Mouse (Mus musculus) MEL (cell line): ENCODE data around the gene Fndc8. TPM values are rescaled to one million over a fixed set of nuclear protein-coding genes. Genes with fewer than 3 reads are reported as not detected.

Experiments used
- DNase-seq: peaks from one replicate; pipeline ENCODE4 v3.0.0; 2011; ENCODE audit warnings: low read depth, low spot score
- H3K27ac ChIP-seq: 2 replicates; pipeline ENCODE4 v1.5.1; 2012; ENCODE audit warnings: low read depth, mild to moderate bottlenecking, control low read depth, low read length, moderate library complexity; ENCODE audit not compliant: control insufficient read depth
- H3K27me3 ChIP-seq, 2 experiments: fragments of 150-350 bp in 1 of 2; sonication (generic) in 1 of 2; 2 replicates each; pipeline ENCODE4 v1.6.1; 2012; ENCODE audit warnings: low read length in 2 of 2, mild to moderate bottlenecking in 2 of 2, improper control_type of control experiment in 1 of 2, moderate library complexity in 1 of 2; ENCODE audit not compliant: insufficient read depth in 2 of 2, control insufficient read depth in 1 of 2
- H3K36me3 ChIP-seq, 2 experiments: 2 replicates each; pipeline ENCODE4 v1.6.1; 2012 to 2014; ENCODE audit warnings: low read length in 2 of 2, improper control_type of control experiment in 1 of 2, inconsistent platforms in 1 of 2, mild to moderate bottlenecking in 1 of 2; ENCODE audit not compliant: insufficient read depth in 2 of 2, control insufficient read depth in 1 of 2
- H3K4me1 ChIP-seq, 2 experiments: fragments of 150-350 bp in 1 of 2; sonication (generic) in 1 of 2; 2 replicates each; pipeline ENCODE4 v1.6.1; 2012; ENCODE audit warnings: low read length in 2 of 2, improper control_type of control experiment in 1 of 2, mild to moderate bottlenecking in 1 of 2; ENCODE audit not compliant: insufficient read depth in 2 of 2, control insufficient read depth in 1 of 2
- H3K4me3 ChIP-seq, 2 experiments: fragments of 150-350 bp in 1 of 2; sonication (generic) in 1 of 2; 2 replicates each; pipeline ENCODE4 v1.5.1; 2012; ENCODE audit warnings: low read depth in 2 of 2, low read length in 2 of 2, mild to moderate bottlenecking in 2 of 2, moderate library complexity in 2 of 2, control low read depth in 1 of 2, improper control_type of control experiment in 1 of 2; ENCODE audit not compliant: control insufficient read depth in 1 of 2, insufficient read depth in 1 of 2
- H3K79me2 ChIP-seq: 2 replicates; pipeline ENCODE4 v1.6.1; 2012; ENCODE audit warnings: mild to moderate bottlenecking, low read length, moderate library complexity; ENCODE audit not compliant: control insufficient read depth, poor library complexity, insufficient read depth
- H3K9ac ChIP-seq: 2 replicates; pipeline ENCODE4 v1.6.1; 2012; ENCODE audit warnings: low read depth, mild to moderate bottlenecking, control low read depth, low read length, moderate library complexity; ENCODE audit not compliant: control insufficient read depth, poor library complexity, severe bottlenecking
- H3K9me3 ChIP-seq: fragments of 150-350 bp; sonication (generic); replicated peaks from 2 replicates; pipeline ENCODE4 v1.6.1; 2012; ENCODE audit warnings: mild to moderate bottlenecking, low read length, improper control_type of control experiment, moderate library complexity; ENCODE audit not compliant: insufficient read depth
- CHD2 ChIP-seq: IDR thresholded peaks from 2 replicates; pipeline ENCODE4 v1.6.1; 2011; ENCODE audit warnings: low read length, improper control_type of control experiment
- E2F4 ChIP-seq: IDR thresholded peaks from 2 replicates; pipeline ENCODE4 v1.6.1; 2011; ENCODE audit warnings: low read depth, low read length, improper control_type of control experiment, borderline replicate concordance
- ETS1 ChIP-seq: IDR thresholded peaks from 2 replicates; pipeline ENCODE4 v1.6.1; 2012; ENCODE audit warnings: low read depth, mild to moderate bottlenecking, inconsistent platforms, low read length, improper control_type of control experiment, moderate library complexity
- GABPA ChIP-seq: IDR thresholded peaks from 2 replicates; pipeline ENCODE4 v1.6.1; 2012; ENCODE audit warnings: low read depth, mild to moderate bottlenecking, inconsistent platforms, low read length, improper control_type of control experiment, moderate library complexity
- GATA1 ChIP-seq: IDR thresholded peaks from 2 replicates; pipeline ENCODE4 v1.6.1; 2011; ENCODE audit warnings: low read depth, low read length, improper control_type of control experiment
- MYC ChIP-seq: IDR thresholded peaks from 2 replicates; pipeline ENCODE4 v1.6.1; 2011; ENCODE audit warnings: low read depth, mild to moderate bottlenecking, low read length, improper control_type of control experiment, moderate library complexity
- NELFE ChIP-seq: IDR thresholded peaks from 2 replicates; pipeline ENCODE4 v1.6.1; 2011; ENCODE audit warnings: low read depth, low read length, improper control_type of control experiment
- NRF1 ChIP-seq: IDR thresholded peaks from 2 replicates; pipeline ENCODE4 v1.6.1; 2014; ENCODE audit warnings: low read depth, mild to moderate bottlenecking, inconsistent platforms, low read length, improper control_type of control experiment, moderate library complexity; ENCODE audit not compliant: poor library complexity, insufficient read depth, severe bottlenecking
- POLR2AphosphoS2 ChIP-seq: IDR thresholded peaks from 2 replicates; pipeline ENCODE4 v1.6.1; 2011; ENCODE audit warnings: low read length, improper control_type of control experiment
- RAD21 ChIP-seq: IDR thresholded peaks from 2 replicates; pipeline ENCODE4 v1.6.1; 2011; ENCODE audit warnings: mild to moderate bottlenecking, low read depth, low read length, improper control_type of control experiment
- SMC3 ChIP-seq: IDR thresholded peaks from 2 replicates; pipeline ENCODE4 v1.6.1; 2011; ENCODE audit warnings: low read depth, low read length, improper control_type of control experiment
- TAL1 ChIP-seq: IDR thresholded peaks from 2 replicates; pipeline ENCODE4 v1.6.1; 2012; ENCODE audit warnings: mild to moderate bottlenecking, inconsistent platforms, low read length, moderate library complexity, mixed read lengths
- TBP ChIP-seq: IDR thresholded peaks from 2 replicates; pipeline ENCODE4 v1.8.0; 2011; ENCODE audit warnings: low read depth, low read length, improper control_type of control experiment
- USF1 ChIP-seq: IDR thresholded peaks from 2 replicates; pipeline ENCODE4 v1.6.1; 2014; ENCODE audit warnings: low read depth, mild to moderate bottlenecking, inconsistent platforms, low read length, improper control_type of control experiment, moderate library complexity
- USF2 ChIP-seq, 2 experiments: IDR thresholded peaks; 2 replicates each; pipeline ENCODE4 v1.6.1; 2011 to 2012; ENCODE audit warnings: improper control_type of control experiment in 2 of 2, low read length in 2 of 2, borderline replicate concordance in 1 of 2, inconsistent platforms in 1 of 2, low read depth in 1 of 2, mild to moderate bottlenecking in 1 of 2; ENCODE audit not compliant: insufficient read depth in 1 of 2
- ZKSCAN1 ChIP-seq: IDR thresholded peaks from 2 replicates; pipeline ENCODE4 v1.6.1; 2012; ENCODE audit warnings: low read depth, mild to moderate bottlenecking, inconsistent platforms, low read length, improper control_type of control experiment, moderate library complexity
- ZMIZ1 ChIP-seq: IDR thresholded peaks from 2 replicates; pipeline ENCODE4 v1.6.1; 2012; ENCODE audit warnings: low read depth, mild to moderate bottlenecking, inconsistent platforms, low read length, improper control_type of control experiment, moderate library complexity
- polyA plus RNA-seq, 2 experiments: library from polyadenylated mRNA; stranded (reverse) in 1 of 2; unstranded in 1 of 2; fragments of >175 nt in 1 of 2; fragments of >200 nt in 1 of 2; gene quantifications; 2 replicates each; pipeline versions ENCODE4 v1.2.1 to v1.2.4; 2012; ENCODE audit warnings: low replicate concordance in 2 of 2, low read depth in 1 of 2; ENCODE audit not compliant: insufficient read length in 2 of 2, insufficient read depth in 1 of 2, missing spikeins in 1 of 2
- total RNA-seq: library from RNA; depleted of rRNA; stranded (reverse); fragments of 300-350 nt; gene quantifications from 2 replicates; pipeline ENCODE4 v1.2.3, GENCODE M21; 2012

Fndc8 gene
- total and polyA plus RNA-seq, 3 experiments = 0.15 to 0.72 TPM; not detected in 1

GRCm38 (mm10) chr11:82920768-82921167 lies 28.8 kb downstream of the Fndc8 start:
- H3K27me3 ChIP-seq = no peaks in the 10 kb centered on the region; a peak in 1 of 4 replicates

GRCm38 (mm10) chr11:82921691-82922090 lies 29.8 kb downstream of the Fndc8 start:
- no peaks in the 10 kb centered on the region for H3K36me3 ChIP-seq
- no peaks in the 10 kb centered on the region; a peak in 1 of 4 replicates for H3K27me3 ChIP-seq
- H3K9ac ChIP-seq = no peak overlapping the region

More at GRCm38 (mm10) chr11:82920768-82921167, 28.8 kb downstream of the Fndc8 start:
- no peak overlapping the region for H3K9ac ChIP-seq
- DNase-seq = no peak
- no peaks in the 10 kb centered on the region for H3K79me2 ChIP-seq
- H3K27ac ChIP-seq = no peak overlapping the region
- no peaks in the 10 kb centered on the region for H3K36me3 ChIP-seq
- TF ChIP-seq GABPA = no peak
- no peak for TF ChIP-seq ETS1
- TF ChIP-seq USF1 = no peak
- no peak for TF ChIP-seq USF2 (IDR thresholded peaks at IDR 0.05; ENCODE audit: borderline replicate concordance in 1 of 2, insufficient read depth in 1 of 2, low read depth in 1 of 2, low read length in 2 of 2)
- no peak for TF ChIP-seq GATA1
- no peak for TF ChIP-seq TAL1
- no peak for TF ChIP-seq MYC
- no peak for TF ChIP-seq RAD21
- TF ChIP-seq TBP = no peak
- no peak for TF ChIP-seq NELFE
- no peak for TF ChIP-seq ZMIZ1
- no peak for TF ChIP-seq E2F4
- TF ChIP-seq ZKSCAN1 = no peak
- TF ChIP-seq CHD2 = no peak
- TF ChIP-seq NRF1 = no peak
- TF ChIP-seq POLR2AphosphoS2 = no peak
- TF ChIP-seq SMC3 = no peak
- TF ChIP-seq, all 39 proteins: peak for 0
- no peaks in the 10 kb centered on the region for H3K4me1 ChIP-seq
- no peaks in the 10 kb centered on the region for H3K9me3 ChIP-seq
- no peak overlapping the region for H3K4me3 ChIP-seq

More at GRCm38 (mm10) chr11:82921691-82922090, 29.8 kb downstream of the Fndc8 start:
- Histone ChIP-seq H3K9me3 (no peaks in the 10 kb centered on the region), H3K79me2 (no peaks in the 10 kb centered on the region), H3K27ac (no peak overlapping the region), H3K4me3 (no peak overlapping the region), H3K4me1 (no peaks in the 10 kb centered on the region)
- no peak for TF ChIP-seq RAD21
- no peak for DNase-seq
